Mouse (Mus musculus) myocyte (in vitro differentiated cells): ENCODE measurements around the gene Slc6a20b.

Source experiments
- MAX ChIP-seq: IDR thresholded peaks from one replicate; pipeline ENCODE4 v1.6.1; 2011; ENCODE audit warnings: low read depth, mild to moderate bottlenecking, control low read depth
- MYOD1 ChIP-seq, 3 experiments: IDR thresholded peaks; one replicate each; pipeline ENCODE4 v1.6.1; 2011; ENCODE audit warnings: control low read depth in 2 of 3, low read depth in 2 of 3, mild to moderate bottlenecking in 2 of 3, moderate library complexity in 1 of 3; ENCODE audit not compliant: insufficient read length in 2 of 3, control insufficient read depth in 1 of 3
- POLR2A ChIP-seq: IDR thresholded peaks from one replicate; pipeline ENCODE4 v1.6.1; 2011; ENCODE audit warnings: low read depth, mild to moderate bottlenecking, control low read depth, moderate library complexity; ENCODE audit not compliant: insufficient read length
- TCF12 ChIP-seq: IDR thresholded peaks from one replicate; pipeline ENCODE4 v1.6.1; 2011; ENCODE audit warnings: mild to moderate bottlenecking, control low read depth; ENCODE audit not compliant: poor library complexity, insufficient read depth, severe bottlenecking
- USF1 ChIP-seq: IDR thresholded peaks from one replicate; pipeline ENCODE4 v1.6.1; 2011; ENCODE audit warnings: low read depth, mild to moderate bottlenecking, control low read depth, moderate library complexity

DNA sequence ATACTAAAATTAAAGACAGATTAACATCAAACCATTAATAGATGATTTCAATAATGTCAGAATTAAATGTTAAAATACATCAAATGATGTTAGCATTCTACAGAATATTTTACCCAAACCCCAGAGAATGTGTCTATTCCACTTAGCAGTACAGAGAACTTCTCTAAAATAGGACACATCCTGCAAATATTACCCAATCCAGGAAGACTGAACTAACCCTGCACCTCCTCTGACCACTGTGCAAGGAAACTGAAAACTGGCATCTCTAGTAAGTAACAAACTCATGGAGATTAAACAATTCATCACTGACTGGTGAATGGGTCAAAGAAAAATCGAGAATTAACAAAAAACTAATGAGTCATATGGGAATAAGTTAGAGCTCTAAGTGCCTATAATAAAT lies 30.8 kb downstream of the Slc6a20b start:
- TF ChIP-seq MAX (no peak), POLR2A (no peak), MYOD1 (IDR thresholded peaks at IDR 0.05; ENCODE audit: control insufficient read depth in 1 of 3, insufficient read length in 2 of 3, low read depth in 2 of 3) (no peak), USF1 (no peak), TCF12 (no peak)
